Mouse (Mus musculus) small intestine, adult 2 months (tissue): ENCODE data around the gene Uvrag.

Experiments
- CTCF ChIP-seq: fragments of 200-500 bp; IDR thresholded peaks from 2 replicates; pipeline ENCODE4 v1.5.1; 2012; ENCODE audit warnings: low read depth, mild to moderate bottlenecking, control low read depth, inconsistent platforms, low read length, moderate library complexity, mixed read lengths; ENCODE audit not compliant: insufficient replicate concordance, insufficient read length; ENCODE audit errors: extremely low read depth
- POLR2A ChIP-seq: fragments of 200-500 bp; IDR thresholded peaks from 2 replicates; pipeline ENCODE4 v1.6.1; 2012; ENCODE audit warnings: low read depth, mild to moderate bottlenecking, control low read depth, inconsistent platforms, low read length, moderate library complexity

- TF ChIP-seq CTCF (no peak), POLR2A (no peak)
These were observed 113.8 kb downstream of the Uvrag start for GRCm38 (mm10) chr7:99027185-99027584.
